Mouse (Mus musculus): ENCODE measurements around the gene Lmf2. TPM values are rescaled to one million over a fixed set of nuclear protein-coding genes. Genes with fewer than 3 reads are reported as not detected.

Gene Lmf2
- 33.0 and 38.5 TPM in 2 replicates for polyA plus RNA-seq (2015; fragmentation: Nextera tagmentation; extraction: Ambion mirVana)

DNA sequence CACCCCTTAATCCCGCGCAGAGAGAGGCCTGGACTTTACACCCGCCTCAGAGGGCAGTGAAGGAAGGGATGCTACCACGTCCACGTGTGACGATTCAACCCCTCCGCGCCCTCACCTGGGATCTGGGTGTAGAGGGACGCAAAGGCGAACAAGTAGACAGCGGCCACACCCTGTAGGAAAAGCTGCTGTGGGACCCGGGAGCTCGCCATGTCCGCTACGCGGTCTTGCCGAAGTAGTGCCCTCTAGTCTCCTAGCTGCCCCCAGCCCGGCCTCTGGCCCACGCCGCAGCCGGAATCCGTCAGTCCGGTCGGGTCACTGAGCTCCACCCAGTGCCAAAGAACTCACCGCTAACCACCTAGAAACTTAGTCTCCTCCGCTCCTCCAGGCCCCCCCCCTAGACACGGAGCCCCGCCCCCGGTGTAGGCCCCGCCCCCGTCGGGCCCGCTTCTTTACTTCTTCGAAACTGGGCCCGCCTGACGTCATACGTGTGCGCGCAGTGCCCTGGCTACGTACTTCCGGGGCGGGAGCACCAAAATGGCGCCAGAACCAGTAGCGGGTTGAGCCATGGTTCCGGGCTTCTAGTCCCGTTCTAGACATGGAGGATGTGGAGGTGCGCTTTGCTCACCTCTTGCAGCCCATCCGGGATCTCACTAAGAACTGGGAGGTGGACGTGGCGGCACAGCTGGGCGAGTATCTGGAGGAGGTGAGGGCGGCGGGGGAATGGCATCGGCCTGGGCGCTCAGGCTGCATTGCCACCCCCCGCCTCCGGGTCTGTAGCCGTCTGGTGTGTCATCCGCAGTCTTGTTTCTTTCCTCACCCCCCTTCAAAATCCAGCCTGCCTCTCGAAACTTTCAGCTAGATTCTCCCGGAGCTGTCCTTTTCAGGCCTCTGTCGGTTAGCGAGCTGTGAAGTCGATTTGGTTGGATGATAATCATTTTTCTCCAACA, at the start of gene Lmf2, which contains the start of gene Ncaph2:
Gene Lmf2 (minus strand): TSS at position 419 of the 947 bp plus-strand sequence.
Gene Ncaph2 (plus strand): TSS at position 479 of the 947 bp plus-strand sequence.
- peak within 1 kb of the TSS; percentile 83 for H3K27ac ChIP-seq (ENCODE audit: low read depth, low read length)
- peak; percentile 95 for ATAC-seq
- H3K4me3 ChIP-seq (ENCODE audit: low read length), result peak within 1 kb of the TSS; percentile 56
- H3K27me3 ChIP-seq (replicated peaks; ENCODE audit: control insufficient read depth, insufficient read depth, low read length), result no peaks in the 10 kb centered on the region
- WGBS, result under 1% methylated on average over 60 of the region's 64 CpGs
- no peaks in the 10 kb centered on the region for H3K9me3 ChIP-seq (ENCODE audit: control insufficient read depth, low read length)
- H3K4me1 ChIP-seq (ENCODE audit: control insufficient read depth, insufficient read depth, low read depth, low read length), result peaks cover 30% of the 10 kb centered on the region
- peaks cover 22% of the 10 kb centered on the region for H3K36me3 ChIP-seq (ENCODE audit: control insufficient read depth, insufficient read depth, low read length)
- H3K4me2 ChIP-seq (ENCODE audit: low read length), result peak within 1 kb of the TSS; percentile 89
- peak within 1 kb of the TSS; percentile 77 for H3K9ac ChIP-seq (ENCODE audit: low read depth, low read length)

DNA sequence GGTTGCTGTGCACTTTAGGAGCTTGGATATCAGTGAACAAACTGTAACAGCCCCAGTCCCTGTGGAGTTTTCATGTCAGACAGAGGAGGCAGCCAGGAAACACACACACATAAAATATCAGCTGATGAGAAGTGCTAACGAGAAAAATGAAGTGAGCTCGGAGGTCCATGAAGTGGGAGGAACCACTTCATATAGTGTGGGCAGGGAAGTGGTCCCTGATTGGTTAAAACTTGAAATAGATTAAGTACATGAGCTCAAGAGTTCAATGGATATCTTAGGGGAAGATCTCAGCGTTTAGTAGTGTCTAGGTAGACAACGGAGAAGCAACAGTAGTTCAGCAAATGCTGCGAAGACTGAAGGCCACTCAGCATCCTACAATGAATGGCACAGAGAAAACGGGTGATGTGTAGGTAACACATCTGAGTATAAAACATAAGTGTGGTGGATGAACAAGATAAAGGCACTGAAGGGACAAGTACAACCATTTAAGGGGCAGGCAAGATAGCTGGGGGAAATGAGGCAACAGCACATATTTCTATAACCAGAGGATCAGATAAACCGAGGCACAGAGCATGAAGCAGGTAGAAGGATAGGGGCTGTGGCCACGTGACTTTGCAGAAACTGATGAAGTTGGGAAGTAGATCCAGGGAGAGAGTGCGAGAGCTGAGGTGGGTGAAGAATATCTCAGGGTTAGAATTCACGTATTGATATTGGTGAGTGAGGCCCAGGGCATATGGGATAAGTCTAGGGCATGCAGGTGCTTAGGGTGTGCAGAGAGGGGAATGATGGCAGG, 49.6 kb upstream of the Lmf2 start:
- no peak overlapping the region for H3K27ac ChIP-seq (ENCODE audit: low read depth, low read length)
- peaks cover 8% of the 10 kb centered on the region for H3K9me3 ChIP-seq (ENCODE audit: control insufficient read depth, low read length)
- ATAC-seq, result no peak
- H3K4me3 ChIP-seq (ENCODE audit: low read length), result no peak overlapping the region
- 84% methylated on average over 10 of the region's 10 CpGs for WGBS
- H3K36me3 ChIP-seq (ENCODE audit: control insufficient read depth, insufficient read depth, low read length), result no peaks in the 10 kb centered on the region
- no peak overlapping the region for H3K4me2 ChIP-seq (ENCODE audit: low read length)
- no peaks in the 10 kb centered on the region for H3K27me3 ChIP-seq (replicated peaks; ENCODE audit: control insufficient read depth, insufficient read depth, low read length)
- H3K9ac ChIP-seq (ENCODE audit: low read depth, low read length), result no peak overlapping the region
- no peaks in the 10 kb centered on the region for H3K4me1 ChIP-seq (ENCODE audit: control insufficient read depth, insufficient read depth, low read depth, low read length)

DNA sequence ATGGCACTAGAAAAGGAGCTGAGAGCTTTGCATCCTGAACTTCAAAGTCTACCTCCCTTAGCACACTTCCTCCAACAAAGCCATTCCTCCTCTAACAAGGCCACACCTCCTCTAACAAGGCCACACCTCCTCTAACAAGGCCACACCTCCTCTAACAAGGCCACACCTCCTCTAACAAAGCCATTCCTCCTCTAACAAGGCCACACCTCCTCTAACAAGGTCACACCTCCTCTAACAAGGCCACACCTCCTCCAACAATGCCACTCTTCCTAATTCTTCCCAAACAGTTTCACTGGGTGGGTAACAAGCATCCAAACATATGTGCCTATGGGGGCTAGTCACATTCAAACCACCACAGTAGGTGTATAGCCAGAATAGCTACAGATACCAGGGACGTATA, 47.0 kb upstream of the Lmf2 start:
- Histone ChIP-seq H3K4me1 (ENCODE audit: control insufficient read depth, insufficient read depth, low read depth, low read length) (no peaks in the 10 kb centered on the region), H3K4me2 (ENCODE audit: low read length) (no peak overlapping the region), H3K27ac (ENCODE audit: low read depth, low read length) (no peak overlapping the region), H3K9me3 (ENCODE audit: control insufficient read depth, low read length) (peaks cover 3% of the 10 kb centered on the region; the same call in 1 of the 2 replicates), H3K36me3 (ENCODE audit: control insufficient read depth, insufficient read depth, low read length) (no peaks in the 10 kb centered on the region), H3K27me3 (replicated peaks; ENCODE audit: control insufficient read depth, insufficient read depth, low read length) (no peaks in the 10 kb centered on the region), H3K9ac (ENCODE audit: low read depth, low read length) (no peak overlapping the region), H3K4me3 (ENCODE audit: low read length) (no peak overlapping the region)
- no peak for ATAC-seq
- 89% methylated on average over 1 of the region's 1 CpGs for whole genome bisulfite sequencing

DNA sequence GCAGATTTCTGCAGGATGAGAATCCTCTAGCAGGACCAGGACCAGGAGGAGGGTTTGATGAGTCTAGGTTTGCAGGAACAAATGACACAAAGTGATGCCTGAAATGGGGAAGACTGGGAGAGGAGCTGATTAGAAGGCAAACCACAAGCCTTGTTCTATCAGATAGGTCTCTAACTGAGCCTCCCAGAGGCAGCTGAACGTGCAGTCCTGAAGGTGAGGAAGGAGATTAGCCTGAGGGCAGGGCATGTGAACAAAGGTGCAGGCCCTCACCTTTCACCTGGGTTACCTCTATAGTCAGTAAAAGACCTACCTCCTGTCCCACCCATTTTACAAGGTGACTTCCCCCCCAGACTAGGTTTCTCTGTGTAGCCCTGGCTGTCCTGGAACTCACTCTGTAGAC, 44.3 kb upstream of the Lmf2 start:
- no peak overlapping the region for H3K9ac ChIP-seq (ENCODE audit: low read depth, low read length)
- H3K4me1 ChIP-seq (ENCODE audit: control insufficient read depth, insufficient read depth, low read depth, low read length), result no peaks in the 10 kb centered on the region
- ATAC-seq, result no peak
- WGBS, result 76% methylated on average over 1 of the region's 1 CpGs
- no peak overlapping the region for H3K4me2 ChIP-seq (ENCODE audit: low read length)
- H3K27ac ChIP-seq (ENCODE audit: low read depth, low read length), result no peak overlapping the region
- H3K9me3 ChIP-seq (ENCODE audit: control insufficient read depth, low read length), result no peaks in the 10 kb centered on the region
- H3K27me3 ChIP-seq (replicated peaks; ENCODE audit: control insufficient read depth, insufficient read depth, low read length), result no peaks in the 10 kb centered on the region
- no peaks in the 10 kb centered on the region for H3K36me3 ChIP-seq (ENCODE audit: control insufficient read depth, insufficient read depth, low read length)
- H3K4me3 ChIP-seq (ENCODE audit: low read length), result no peak overlapping the region

- no peak overlapping the region for H3K4me2 ChIP-seq (ENCODE audit: low read length)
- no peaks in the 10 kb centered on the region for H3K4me1 ChIP-seq (ENCODE audit: control insufficient read depth, insufficient read depth, low read depth, low read length)
- H3K9me3 ChIP-seq (ENCODE audit: control insufficient read depth, low read length), result no peaks in the 10 kb centered on the region
- no peaks in the 10 kb centered on the region for H3K27me3 ChIP-seq (replicated peaks; ENCODE audit: control insufficient read depth, insufficient read depth, low read length)
- ATAC-seq, result no peak
- 82% methylated on average over 2 of the region's 2 CpGs for WGBS
- no peaks in the 10 kb centered on the region for H3K36me3 ChIP-seq (ENCODE audit: control insufficient read depth, insufficient read depth, low read length)
- no peak overlapping the region for H3K4me3 ChIP-seq (ENCODE audit: low read length)
- H3K9ac ChIP-seq (ENCODE audit: low read depth, low read length), result no peak overlapping the region
- no peak overlapping the region for H3K27ac ChIP-seq (ENCODE audit: low read depth, low read length)
Measured at GRCm38 (mm10) chr15:89398146-89398545, 42.7 kb upstream of the Lmf2 start.

DNA sequence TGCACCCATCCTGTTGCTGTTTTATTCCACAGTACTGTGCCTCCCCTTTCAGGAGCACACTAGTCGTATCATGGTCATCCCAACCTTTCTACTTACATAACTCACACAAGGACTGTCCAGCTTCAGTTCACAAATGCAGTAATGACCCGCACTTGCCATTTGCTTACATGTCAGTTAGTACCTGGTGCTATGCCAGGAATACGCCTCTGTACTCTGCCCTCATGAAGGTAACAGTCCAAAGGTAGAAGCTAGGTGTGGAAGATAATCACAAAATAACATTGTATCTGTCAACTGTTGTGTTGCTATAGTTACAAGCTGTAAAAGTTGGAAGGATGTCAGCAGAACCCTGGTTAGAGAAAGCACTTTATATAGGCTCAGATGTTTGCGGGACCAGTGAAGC, 41.4 kb upstream of the Lmf2 start:
- no peak overlapping the region for H3K27ac ChIP-seq (ENCODE audit: low read depth, low read length)
- H3K4me1 ChIP-seq (ENCODE audit: control insufficient read depth, insufficient read depth, low read depth, low read length), result no peaks in the 10 kb centered on the region
- H3K4me3 ChIP-seq (ENCODE audit: low read length), result no peak overlapping the region
- no peaks in the 10 kb centered on the region for H3K36me3 ChIP-seq (ENCODE audit: control insufficient read depth, insufficient read depth, low read length)
- no peaks in the 10 kb centered on the region for H3K9me3 ChIP-seq (ENCODE audit: control insufficient read depth, low read length)
- no peaks in the 10 kb centered on the region for H3K27me3 ChIP-seq (replicated peaks; ENCODE audit: control insufficient read depth, insufficient read depth, low read length)
- ATAC-seq, result no peak
- H3K4me2 ChIP-seq (ENCODE audit: low read length), result no peak overlapping the region
- 89% methylated on average over 4 of the region's 4 CpGs for WGBS
- no peak overlapping the region for H3K9ac ChIP-seq (ENCODE audit: low read depth, low read length)

- Histone ChIP-seq H3K27me3 (replicated peaks; ENCODE audit: control insufficient read depth, insufficient read depth, low read length) (no peaks in the 10 kb centered on the region), H3K36me3 (ENCODE audit: control insufficient read depth, insufficient read depth, low read length) (no peaks in the 10 kb centered on the region), H3K9ac (ENCODE audit: low read depth, low read length) (no peak overlapping the region), H3K4me2 (ENCODE audit: low read length) (no peak overlapping the region), H3K4me1 (ENCODE audit: control insufficient read depth, insufficient read depth, low read depth, low read length) (no peaks in the 10 kb centered on the region), H3K4me3 (ENCODE audit: low read length) (no peak overlapping the region), H3K9me3 (ENCODE audit: control insufficient read depth, low read length) (no peaks in the 10 kb centered on the region), H3K27ac (ENCODE audit: low read depth, low read length) (no peak overlapping the region)
- ATAC-seq, result no peak
- WGBS, result 92% methylated on average over 10 of the region's 10 CpGs
Measured at GRCm38 (mm10) chr15:89390081-89390480, 34.6 kb upstream of the Lmf2 start.

DNA sequence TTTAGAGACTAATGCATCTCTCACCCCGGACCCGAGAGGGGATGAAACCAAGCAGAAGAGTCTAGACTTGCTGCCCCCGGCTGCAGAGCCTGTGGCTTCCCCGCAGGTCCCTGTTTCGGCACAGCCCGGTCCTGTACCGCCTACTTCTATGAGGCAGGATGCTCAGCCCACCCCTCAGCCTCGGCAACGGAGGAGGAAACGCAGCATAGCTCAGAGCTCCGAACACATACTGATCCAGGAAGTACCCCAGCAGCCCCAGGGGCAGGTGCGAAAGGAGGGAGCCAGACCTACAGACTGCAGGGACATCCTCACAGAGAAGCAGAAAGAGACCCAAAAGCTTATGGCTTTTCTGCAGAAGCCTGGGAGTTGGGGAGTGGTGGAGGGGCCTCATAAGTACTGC, 31.7 kb upstream of the Lmf2 start:
- 49% methylated on average over 12 of the region's 12 CpGs for WGBS
- ATAC-seq, result no peak
- no peak overlapping the region for H3K27ac ChIP-seq (ENCODE audit: low read depth, low read length)
- no peak overlapping the region for H3K4me3 ChIP-seq (ENCODE audit: low read length)
- no peaks in the 10 kb centered on the region for H3K36me3 ChIP-seq (ENCODE audit: control insufficient read depth, insufficient read depth, low read length)
- H3K9me3 ChIP-seq (ENCODE audit: control insufficient read depth, low read length), result no peaks in the 10 kb centered on the region
- no peaks in the 10 kb centered on the region for H3K4me1 ChIP-seq (ENCODE audit: control insufficient read depth, insufficient read depth, low read depth, low read length)
- no peak overlapping the region for H3K9ac ChIP-seq (ENCODE audit: low read depth, low read length)
- H3K4me2 ChIP-seq (ENCODE audit: low read length), result no peak overlapping the region
- H3K27me3 ChIP-seq (replicated peaks; ENCODE audit: control insufficient read depth, insufficient read depth, low read length), result peaks cover 2% of the 10 kb centered on the region; the same call in 1 of the 2 replicates

- ATAC-seq, result no peak
- 93% methylated on average over 7 of the region's 7 CpGs for WGBS
- no peak within 1 kb of the TSS for H3K4me3 ChIP-seq (ENCODE audit: low read length)
- no peaks in the 10 kb centered on the region for H3K36me3 ChIP-seq (ENCODE audit: control insufficient read depth, insufficient read depth, low read length)
- H3K9me3 ChIP-seq (ENCODE audit: control insufficient read depth, low read length), result no peaks in the 10 kb centered on the region
- H3K27me3 ChIP-seq (replicated peaks; ENCODE audit: control insufficient read depth, insufficient read depth, low read length), result peaks cover 6% of the 10 kb centered on the region
- no peak within 1 kb of the TSS for H3K9ac ChIP-seq (ENCODE audit: low read depth, low read length)
- H3K4me1 ChIP-seq (ENCODE audit: control insufficient read depth, insufficient read depth, low read depth, low read length), result no peaks in the 10 kb centered on the region
- H3K4me2 ChIP-seq (ENCODE audit: low read length), result no peak within 1 kb of the TSS
- no peak within 1 kb of the TSS for H3K27ac ChIP-seq (ENCODE audit: low read depth, low read length)
Measured at GRCm38 (mm10) chr15:89384617-89385016, 29.2 kb upstream of the Lmf2 start, which contains the start of gene Klhdc7b. Gene Klhdc7b, plus strand, starts transcription at chr15:89384917.

Data from hindbrain, embryonic 16.5 days (tissue).